Mouse (Mus musculus) G1E (cell line): ENCODE measurements around the gene Lima1. TPM values are rescaled to one million over a fixed set of nuclear protein-coding genes. Genes with fewer than 3 reads are reported as not detected.

Source experiments
- ATAC-seq: 2 replicates; pipeline ENCODE4 v1.8.0; 2016; ENCODE audit warnings: mild to moderate bottlenecking; ENCODE audit not compliant: insufficient number of reproducible peaks, poor library complexity, low FRiP score, severe bottlenecking; ENCODE audit errors: extremely low read depth
- DNase-seq: peaks from one replicate; pipeline ENCODE4 v3.0.0; 2012; ENCODE audit warnings: low spot score
- H3K27me3 ChIP-seq: 2 replicates; pipeline ENCODE4 v1.6.1; 2012; ENCODE audit warnings: mild to moderate bottlenecking, low read length, inconsistent platforms; ENCODE audit not compliant: insufficient read depth
- H3K36me3 ChIP-seq: replicated peaks from 2 replicates; pipeline ENCODE3; 2012; ENCODE audit warnings: mild to moderate bottlenecking, inconsistent platforms
- H3K4me1 ChIP-seq: 2 replicates; pipeline ENCODE4 v1.6.1; 2012; ENCODE audit warnings: low read depth, low read length, inconsistent platforms, mixed read lengths; ENCODE audit not compliant: insufficient read depth
- H3K4me3 ChIP-seq: 2 replicates; pipeline ENCODE4 v1.5.1; 2012; ENCODE audit warnings: low read depth, mild to moderate bottlenecking, inconsistent platforms, low read length, moderate library complexity, mixed read lengths
- H3K9me3 ChIP-seq: replicated peaks from 2 replicates; pipeline ENCODE4 v1.6.1; 2012; ENCODE audit warnings: inconsistent platforms
- CTCF ChIP-seq: IDR thresholded peaks from 2 replicates; pipeline ENCODE4 v1.5.1; 2012; ENCODE audit warnings: low read depth, low read length, inconsistent platforms, mixed read lengths
- GATA1 ChIP-seq: IDR thresholded peaks from 2 replicates; pipeline ENCODE4 v1.6.1; 2012; ENCODE audit warnings: borderline replicate concordance, low read length, inconsistent platforms, mixed read lengths
- GATA2 ChIP-seq: IDR thresholded peaks from 2 replicates; pipeline ENCODE4 v1.6.1; 2012; ENCODE audit warnings: low read depth, low read length, inconsistent platforms, borderline replicate concordance
- POLR2AphosphoS5 ChIP-seq: IDR thresholded peaks from 2 replicates; pipeline ENCODE4 v1.6.1; 2012; ENCODE audit warnings: low read depth, low read length, inconsistent platforms; ENCODE audit not compliant: insufficient replicate concordance
- TAL1 ChIP-seq: conservative IDR thresholded peaks from 2 replicates; pipeline ENCODE4 v1.6.1; 2012; ENCODE audit warnings: low read depth, low read length, inconsistent platforms, mixed read lengths
- polyA plus RNA-seq: library from polyadenylated mRNA; stranded (reverse); fragments of >175 nt; gene quantifications from 2 replicates; pipeline ENCODE4 v1.2.3, GENCODE M21; 2012
- total RNA-seq, 2 experiments: library from RNA; stranded (forward) in 1 of 2; stranded (reverse) in 1 of 2; fragments of 200-1000 nt in 1 of 2; fragments of >200 nt in 1 of 2; fragmentation: Nextera tagmentation in 1 of 2; gene quantifications; 2 replicates each; pipeline ENCODE4 v1.2.3; 2014 to 2017

Lima1 gene
- total and polyA plus RNA-seq, 3 experiments: 0.01 to 0.87 TPM; not detected in 1

- no peak overlapping the region for H3K4me3 ChIP-seq
- peaks cover 5% of the 10 kb centered on the region for H3K4me1 ChIP-seq
- H3K9me3 ChIP-seq: peaks cover 3% of the 10 kb centered on the region; the same call in 1 of the 2 replicates
- DNase-seq: no peak
- no peaks in the 10 kb centered on the region for H3K27me3 ChIP-seq
- no peak for TF ChIP-seq GATA1
- no peak for TF ChIP-seq GATA2
- no peak for TF ChIP-seq TAL1
- no peak for TF ChIP-seq CTCF
- no peak for TF ChIP-seq POLR2AphosphoS5
- ATAC-seq: no peak
- H3K36me3 ChIP-seq: peaks cover 32% of the 10 kb centered on the region
Measured at GRCm38 (mm10) chr15:99731678-99732077, 143.6 kb downstream of the Lima1 start.

GRCm38 (mm10) chr15:99731167-99731566, 144.1 kb downstream of the Lima1 start:
- DNase-seq: no peak
- Histone ChIP-seq H3K4me3 (no peak overlapping the region), H3K4me1 (peaks cover 8% of the 10 kb centered on the region), H3K36me3 (peaks cover 34% of the 10 kb centered on the region), H3K27me3 (no peaks in the 10 kb centered on the region), H3K9me3 (peaks cover 3% of the 10 kb centered on the region; the same call in 1 of the 2 replicates)
- ATAC-seq: no peak
- TF ChIP-seq POLR2AphosphoS5 (no peak), GATA1 (no peak), TAL1 (no peak), CTCF (no peak), GATA2 (no peak)

DNA sequence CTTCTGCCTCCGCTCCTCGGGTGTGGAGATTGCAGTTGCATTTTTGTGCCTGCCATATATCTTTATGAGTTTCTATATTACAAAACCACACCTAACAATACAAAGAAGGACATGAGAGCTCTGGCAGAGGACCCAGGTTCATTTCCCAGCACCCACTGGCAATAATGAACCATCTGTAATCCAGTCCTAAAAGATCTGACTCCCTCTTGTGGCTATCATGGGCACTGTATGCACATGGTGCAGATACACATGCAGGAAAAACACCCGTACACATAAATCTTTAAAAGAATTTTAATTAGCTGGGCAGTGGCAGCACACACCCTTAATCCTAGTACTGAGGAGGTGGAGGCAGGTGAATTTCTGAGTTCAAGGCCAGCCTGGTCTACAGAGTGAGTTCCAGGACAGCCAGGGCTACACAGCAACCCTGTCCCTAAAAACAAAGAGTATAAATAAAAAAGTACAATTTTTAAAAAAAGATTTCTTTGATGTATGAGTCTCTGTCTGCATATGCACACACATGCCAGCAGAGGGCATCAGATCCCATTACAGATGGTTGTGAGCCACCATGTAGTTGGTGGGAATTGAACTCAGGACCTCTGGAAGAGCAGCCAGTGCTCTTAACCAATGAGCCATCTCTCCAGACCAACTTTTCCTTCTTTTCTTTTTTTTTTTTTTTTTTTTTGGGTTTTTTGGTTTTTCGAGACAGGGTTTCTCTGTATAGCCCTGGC, 146.0 kb downstream of the Lima1 start:
- Histone ChIP-seq H3K4me1 (peaks cover 19% of the 10 kb centered on the region), H3K4me3 (no peak overlapping the region), H3K36me3 (peaks cover 31% of the 10 kb centered on the region), H3K9me3 (peaks cover 3% of the 10 kb centered on the region; the same call in 1 of the 2 replicates), H3K27me3 (no peaks in the 10 kb centered on the region)
- ATAC-seq: no peak
- TF ChIP-seq CTCF (no peak), GATA2 (no peak), POLR2AphosphoS5 (no peak), GATA1 (no peak), TAL1 (no peak)
- no peak for DNase-seq

Other genes with a start within 250 kb of the Lima1 start
- 132 and 189 TPM in 2 replicates for gene Racgap1, start 223.8 kb downstream of the Lima1 start, total RNA-seq (2014; fragmentation: Nextera tagmentation)
- gene Racgap1, start 223.8 kb downstream of the Lima1 start, total RNA-seq (2017): 71.7 and 81.3 TPM in 2 replicates
- gene Racgap1, start 223.8 kb downstream of the Lima1 start, polyA plus RNA-seq: 21.4 and 35.6 TPM in 2 replicates
- gene Asic1, start 205.1 kb downstream of the Lima1 start, total RNA-seq (2014; fragmentation: Nextera tagmentation): not detected in 2 replicates
- gene Asic1, start 205.1 kb downstream of the Lima1 start, total RNA-seq (2017): 0.22 and 0.41 TPM in 2 replicates
- gene Asic1, start 205.1 kb downstream of the Lima1 start, polyA plus RNA-seq: not detected in 2 replicates
- gene Smarcd1, start 173.3 kb downstream of the Lima1 start, total RNA-seq (2014; fragmentation: Nextera tagmentation): 43.3 and 50.9 TPM in 2 replicates
- 11.4 and 12.0 TPM in 2 replicates for gene Smarcd1, start 173.3 kb downstream of the Lima1 start, total RNA-seq (2017)
- gene Smarcd1, start 173.3 kb downstream of the Lima1 start, polyA plus RNA-seq: 45.3 and 69.1 TPM in 2 replicates
- not detected in 2 replicates for gene Gm17349, start 170.0 kb downstream of the Lima1 start, total RNA-seq (2014; fragmentation: Nextera tagmentation)
- gene Gm17349, start 170.0 kb downstream of the Lima1 start, total RNA-seq (2017): 0.98 TPM in 1 of 2 replicates, not detected in the other
- gene Gm17349, start 170.0 kb downstream of the Lima1 start, polyA plus RNA-seq: 2.3 and 4.1 TPM in 2 replicates
- gene Gpd1, start 157.9 kb downstream of the Lima1 start, total RNA-seq (2014; fragmentation: Nextera tagmentation): not detected in 2 replicates
- gene Gpd1, start 157.9 kb downstream of the Lima1 start, total RNA-seq (2017): 0.06 TPM in 1 of 2 replicates, not detected in the other
- gene Gpd1, start 157.9 kb downstream of the Lima1 start, polyA plus RNA-seq: not detected in 2 replicates
- gene Cox14, start 149.8 kb downstream of the Lima1 start, total RNA-seq (2014; fragmentation: Nextera tagmentation): 40.8 and 46.1 TPM in 2 replicates
- 44.1 and 48.8 TPM in 2 replicates for gene Cox14, start 149.8 kb downstream of the Lima1 start, total RNA-seq (2017)
- gene Cox14, start 149.8 kb downstream of the Lima1 start, polyA plus RNA-seq: 108 and 115 TPM in 2 replicates
- gene Cers5, start 102.6 kb downstream of the Lima1 start, total RNA-seq (2014; fragmentation: Nextera tagmentation): 0.45 and 0.68 TPM in 2 replicates
- gene Cers5, start 102.6 kb downstream of the Lima1 start, total RNA-seq (2017): 4.9 and 6.1 TPM in 2 replicates
- gene Cers5, start 102.6 kb downstream of the Lima1 start, polyA plus RNA-seq: 0.69 and 0.77 TPM in 2 replicates
- gene Fam186a, start 91.6 kb upstream of the Lima1 start, total RNA-seq (2014; fragmentation: Nextera tagmentation): not detected in 2 replicates
- gene Fam186a, start 91.6 kb upstream of the Lima1 start, total RNA-seq (2017): 0.06 and 0.16 TPM in 2 replicates
- not detected in 2 replicates for gene Fam186a, start 91.6 kb upstream of the Lima1 start, polyA plus RNA-seq
- gene Larp4, start 94.6 kb upstream of the Lima1 start, total RNA-seq (2014; fragmentation: Nextera tagmentation): 200 and 207 TPM in 2 replicates
- 68.8 and 85.3 TPM in 2 replicates for gene Larp4, start 94.6 kb upstream of the Lima1 start, total RNA-seq (2017)
- 13.4 and 14.0 TPM in 2 replicates for gene Larp4, start 94.6 kb upstream of the Lima1 start, polyA plus RNA-seq
- 33.4 and 36.8 TPM in 2 replicates for gene Dip2b, start 163.2 kb upstream of the Lima1 start, total RNA-seq (2014; fragmentation: Nextera tagmentation)
- 19.2 and 21.8 TPM in 2 replicates for gene Dip2b, start 163.2 kb upstream of the Lima1 start, total RNA-seq (2017)
- gene Dip2b, start 163.2 kb upstream of the Lima1 start, polyA plus RNA-seq: 3.2 and 4.4 TPM in 2 replicates